Mouse (Mus musculus) urinary bladder, postnatal 10 days (tissue): Measurements from ENCODE around the gene Slc25a18.

ENCODE experiments used
- DNase-seq: peaks from one replicate; pipeline ENCODE4 v3.0.0; 2022; ENCODE audit warnings: low spot score

Gene Slc25a18

GRCm38 (mm10) chr6:120841754-120842153 lies 68.4 kb downstream of the Slc25a18 start:
- DNase-seq = no peak
